Mouse (Mus musculus) urinary bladder, adult 2 months (tissue): ENCODE data around the gene Cpt2. TPM values are rescaled to one million over a fixed set of nuclear protein-coding genes. Genes with fewer than 3 reads are reported as not detected.

Experiments
- DNase-seq: peaks from one replicate; pipeline ENCODE4 v3.0.0; 2022; ENCODE audit warnings: low spot score
- polyA plus RNA-seq: library from polyadenylated mRNA; depleted of rRNA; stranded (reverse); fragments of >200 nt; gene quantifications from 2 replicates; pipeline ENCODE4 v1.2.3, GENCODE M21; 2012; rRNA removed

The Cpt2 gene
- polyA plus RNA-seq, 1 experiment, result 42.2 TPM

DNA sequence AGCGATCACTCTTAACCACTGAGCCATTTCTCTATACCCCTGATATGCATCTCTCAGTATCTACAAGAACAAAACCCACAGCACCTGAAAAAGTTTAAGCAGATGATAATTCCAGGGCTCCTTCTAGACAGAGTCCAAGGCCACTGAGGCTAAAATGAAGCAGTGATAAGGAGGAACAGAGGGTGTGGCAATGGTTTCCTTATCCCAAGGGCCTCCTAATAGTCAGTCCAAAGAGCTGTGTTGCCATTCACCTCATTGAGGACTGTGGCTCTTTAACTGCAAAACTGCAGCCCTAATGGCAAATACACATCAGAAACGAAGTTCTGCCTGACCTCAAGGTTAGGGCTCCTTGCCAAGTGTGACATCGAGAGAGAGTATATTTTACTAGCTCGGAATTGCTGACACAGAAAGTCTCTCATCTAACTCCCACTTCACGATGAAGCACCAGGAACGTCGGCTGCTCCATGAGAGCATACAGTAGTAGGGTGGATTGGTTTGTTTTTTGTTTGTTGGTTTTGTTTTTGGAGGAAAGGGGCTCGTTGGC is 2.2 kb downstream of the Cpt2 start:
- DNase-seq, result no peak

DNA sequence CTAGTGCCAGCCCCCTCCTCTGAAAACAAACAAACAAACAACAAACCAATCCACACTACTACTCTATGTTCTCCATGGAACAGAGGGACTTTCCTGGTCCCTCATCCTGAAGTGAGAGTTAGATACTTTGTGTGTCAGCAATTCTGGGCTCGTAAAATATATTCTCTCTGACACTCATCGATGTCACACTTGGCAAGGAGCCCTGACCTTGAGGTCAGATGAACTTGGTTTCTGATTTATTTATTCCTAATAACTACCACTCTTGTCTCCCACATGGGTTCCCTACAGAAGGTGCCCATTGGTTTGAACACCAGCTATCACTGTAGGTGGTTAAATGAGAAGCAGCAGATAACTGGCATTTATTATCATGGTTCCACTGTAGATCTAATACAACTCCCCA is 3.1 kb downstream of the Cpt2 start:
- no peak for DNase-seq

DNA sequence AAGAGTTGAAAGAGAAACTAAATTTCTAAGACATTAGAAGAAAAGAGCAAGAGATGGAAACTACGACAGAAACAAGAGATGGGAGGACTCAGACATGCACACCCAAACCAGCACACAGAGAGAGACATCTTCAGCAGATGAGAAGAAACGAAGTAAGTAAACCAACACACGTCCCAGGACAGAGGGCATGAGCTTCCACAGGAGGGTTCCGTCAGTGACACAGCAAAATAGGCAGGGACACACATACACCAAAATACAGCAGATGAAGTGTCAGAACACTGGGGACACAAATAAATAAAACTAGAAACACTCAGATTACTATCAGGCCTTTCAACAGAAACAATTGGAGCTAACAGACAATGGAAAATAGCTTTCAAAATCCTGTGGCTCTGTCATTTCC is 13.4 kb downstream of the Cpt2 start:
- no peak for DNase-seq

- no peak for DNase-seq
Observed at GRCm38 (mm10) chr4:107906561-107906960, 16.8 kb downstream of the Cpt2 start.

DNA sequence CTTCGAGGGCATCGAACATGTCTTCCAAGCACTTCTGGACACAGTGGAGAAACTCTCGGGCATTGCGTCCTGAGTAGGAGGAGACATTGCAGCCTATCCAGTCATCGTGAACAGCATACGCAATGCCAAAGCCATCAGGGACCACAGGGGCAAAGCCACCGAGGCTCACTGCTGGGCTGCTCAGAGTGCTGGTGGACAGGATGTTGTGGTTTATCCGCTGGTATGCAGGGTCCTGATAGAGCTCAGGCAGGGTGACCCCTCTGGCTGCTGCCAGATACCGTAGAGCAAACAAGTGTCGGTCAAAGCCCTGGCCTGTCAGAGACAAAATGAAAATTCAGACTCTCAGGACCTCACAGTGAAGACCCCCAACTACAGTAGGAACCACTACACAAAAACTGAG is 19.2 kb downstream of the Cpt2 start:
- DNase-seq, result no peak

DNA sequence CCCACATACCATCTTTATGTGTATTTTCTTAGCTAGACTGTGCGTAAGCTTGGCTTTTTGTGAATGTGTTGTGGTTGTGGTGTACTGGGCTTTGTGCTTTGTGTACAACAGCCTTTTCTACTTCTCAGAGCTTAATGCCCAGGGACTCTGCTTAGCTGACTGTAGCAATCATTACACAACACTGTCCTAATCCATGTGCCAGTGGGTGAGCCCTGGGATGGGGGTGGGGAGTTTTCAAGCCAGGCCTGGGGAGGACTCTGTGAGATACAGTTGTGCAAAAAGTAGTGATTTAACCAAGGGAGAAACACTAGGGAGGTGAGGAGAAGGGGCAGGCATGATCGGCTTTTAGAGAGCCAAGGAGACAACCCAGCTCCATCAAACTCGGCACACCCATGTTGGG is 23.2 kb downstream of the Cpt2 start:
- no peak for DNase-seq

- DNase-seq, result no peak
Observed at GRCm38 (mm10) chr4:107899211-107899927, 24.0 kb downstream of the Cpt2 start.

- no peak for DNase-seq
Observed at GRCm38 (mm10) chr4:107892663-107893062, 30.7 kb downstream of the Cpt2 start.

GRCm38 (mm10) chr4:107889731-107890432 is 33.5 kb downstream of the Cpt2 start, which contains the start of gene 0610037L13Rik:
Gene 0610037L13Rik, plus strand, starts transcription at chr4:107889813.
- peak; percentile 88 for DNase-seq

GRCm38 (mm10) chr4:107889385-107889730 is 34.1 kb downstream of the Cpt2 start:
- no peak for DNase-seq

GRCm38 (mm10) chr4:107886371-107886770 is 37.0 kb downstream of the Cpt2 start:
- DNase-seq, result no peak

GRCm38 (mm10) chr4:107881631-107882030 is 41.8 kb downstream of the Cpt2 start:
- no peak for DNase-seq

GRCm38 (mm10) chr4:107879254-107880050 is 44.0 kb downstream of the Cpt2 start, which contains the start of gene Magoh:
Gene Magoh, plus strand, starts transcription at chr4:107879755.
- DNase-seq, result peak; percentile 89

DNA sequence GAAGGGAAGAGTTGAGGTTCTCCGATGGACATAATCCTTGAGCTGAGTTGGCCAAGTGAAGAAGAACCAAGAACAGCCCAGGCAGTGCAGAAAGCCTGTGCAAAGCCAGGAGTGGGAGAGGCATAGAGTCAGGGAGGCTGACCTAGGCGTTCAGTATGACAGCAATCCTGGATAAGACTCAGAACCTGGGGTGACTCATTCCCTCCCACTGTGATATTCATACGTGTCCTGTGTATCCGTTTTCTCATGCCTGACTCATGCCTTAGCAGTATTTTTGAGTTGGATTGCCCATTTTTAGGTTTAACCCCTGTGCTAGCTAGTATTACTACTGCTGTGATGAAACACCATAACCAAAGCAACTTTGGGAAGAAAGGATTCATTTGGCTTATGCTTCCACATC is 58.5 kb downstream of the Cpt2 start:
- DNase-seq, result no peak

DNA sequence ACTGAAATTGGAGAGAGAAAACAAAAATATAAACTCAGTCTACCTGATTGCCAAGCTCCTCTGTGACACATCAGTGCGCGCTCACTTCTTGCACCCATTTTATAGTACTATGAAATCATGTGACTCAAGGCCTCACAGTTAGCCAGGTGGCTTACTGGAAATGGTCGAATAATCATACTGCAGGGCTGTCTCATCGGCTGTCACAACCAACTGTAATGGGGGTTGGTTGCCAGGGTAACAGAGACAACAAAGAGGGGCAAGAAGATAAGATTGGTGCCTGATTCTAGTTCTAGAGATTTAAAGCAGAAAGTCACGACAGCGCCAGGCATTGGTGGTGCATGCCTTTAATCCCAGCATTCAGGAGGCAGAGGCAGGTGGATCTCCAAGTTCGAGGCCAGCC is 64.4 kb downstream of the Cpt2 start:
- DNase-seq, result no peak

- no peak for DNase-seq
Observed at GRCm38 (mm10) chr4:107856958-107857686, 66.3 kb downstream of the Cpt2 start.

Other genes with a start within 250 kb of the Cpt2 start
- gene Dmrtb1, start 239.4 kb downstream of the Cpt2 start, polyA plus RNA-seq, result not detected in 2 replicates
- gene Lrp8, start 121.3 kb downstream of the Cpt2 start, polyA plus RNA-seq, result 0.61 and 0.66 TPM in 2 replicates
- gene Magoh, start 43.9 kb downstream of the Cpt2 start, polyA plus RNA-seq, result 83.8 and 88.7 TPM in 2 replicates
- gene 0610037L13Rik, start 33.8 kb downstream of the Cpt2 start, polyA plus RNA-seq, result 146 and 216 TPM in 2 replicates
- gene Slc1a7, start 44.7 kb upstream of the Cpt2 start, polyA plus RNA-seq, result 1.4 and 1.6 TPM in 2 replicates
- 93.0 and 110 TPM in 2 replicates for gene Podn, start 172.8 kb upstream of the Cpt2 start, polyA plus RNA-seq
- gene Scp2, start 221.4 kb upstream of the Cpt2 start, polyA plus RNA-seq, result 423 and 476 TPM in 2 replicates
- gene Echdc2, start 241.8 kb upstream of the Cpt2 start, polyA plus RNA-seq, result 98.2 and 167 TPM in 2 replicates